In the genomic region with DNA sequence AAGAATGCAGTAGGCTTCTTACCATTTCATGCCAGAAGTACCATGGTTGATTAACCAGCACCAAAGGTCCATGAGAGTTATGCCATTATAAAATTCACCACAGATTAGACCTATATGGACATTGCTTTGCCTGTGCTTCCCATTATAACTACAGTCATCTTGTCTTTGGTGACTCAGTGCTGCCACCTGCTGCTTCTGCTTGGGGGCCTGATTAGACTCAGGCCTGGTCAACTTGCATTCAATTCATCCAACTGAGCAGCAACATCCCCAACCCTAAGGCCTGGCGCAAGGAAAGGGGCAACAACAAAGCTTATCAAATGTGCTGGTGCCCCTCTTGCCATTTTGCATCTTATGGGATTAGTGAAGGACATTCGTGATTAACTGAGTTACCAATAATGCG, we compare ENCODE assay signal across 8 mouse cellular contexts. TPM values are rescaled to one million over a fixed set of nuclear protein-coding genes. Genes with fewer than 3 reads are reported as not detected.
A peak's percentile ranks its signal among the peaks of the same experiment; 100 is the strongest.
DNase-seq lines count a peak whose midpoint lies in the region; ATAC-seq and TF ChIP-seq lines count a peak whose summit lies in the region.
"Had no signal": no experiment of that assay in that cellular context is flagged by ENCODE, and none has a peak within 500 bp of the region (broad histone marks: within the 10 kb centered on the region; RNA-seq: fewer than 3 reads in every experiment).

No protein-coding gene starts in this region.

- DNase-seq in T-cell, adult 2 months (ENCODE audit: low spot score): peak; percentile 26
- DNase-seq in cerebellum, postnatal 25 days: peak; percentile 83 to 88
- peak; percentile 58 to 72 for DNase-seq in layer of hippocampus, adult 2 months (ENCODE audit: low spot score in 2 of 2)
- DNase-seq in lung, postnatal 25 days (ENCODE audit: low spot score): peak; percentile 83
- DNase-seq in spleen, adult 18-20 months: peak; percentile 67 to 84

- H3K4me1 ChIP-seq in E14TG2a.4 (replicated peaks; ENCODE audit: low read depth, low read length): peaks cover 19% of the 10 kb centered on the region

- TF ChIP-seq CTCF in E14TG2a.4 (conservative IDR thresholded peaks at IDR 0.05; ENCODE audit: low read length): peak; percentile 81
- TF ChIP-seq CTCF in layer of hippocampus, adult 2 months (conservative IDR thresholded peaks at IDR 0.05): peak; percentile 90

- peak; percentile 85 for ATAC-seq in granulocyte monocyte progenitor cell, adult 5-6 weeks (replicated peaks; ENCODE audit: poor library complexity, severe bottlenecking)

- H3K27me3 ChIP-seq in E14TG2a.4 (ENCODE audit: insufficient read depth, low read length): no peaks in the 10 kb centered on the region
- H3K27me3 ChIP-seq: midbrain, embryonic 12.5 days had no signal

- H3K36me3 ChIP-seq in E14TG2a.4 (ENCODE audit: insufficient read depth, low read length): peaks cover 59% of the 10 kb centered on the region

- no peak overlapping the region for H3K4me3 ChIP-seq in E14TG2a.4 (replicated peaks; ENCODE audit: low read length)
- no peak overlapping the region for H3K4me3 ChIP-seq in layer of hippocampus, adult 2 months
- H3K4me3 ChIP-seq: midbrain, embryonic 12.5 days had no signal

- no peak overlapping the region for H3K27ac ChIP-seq in layer of hippocampus, adult 2 months
- H3K27ac ChIP-seq: midbrain, embryonic 12.5 days had no signal

- H3K9me3 ChIP-seq in E14TG2a.4 (ENCODE audit: low read length): no peaks in the 10 kb centered on the region
- H3K9me3 ChIP-seq: midbrain, embryonic 12.5 days had no signal

RNA-seq across cellular contexts. Expression of a gene that starts 19.3 kb away (rescaled TPM):
- 14.9 and 23.6 TPM in 2 replicates for total RNA-seq in granulocyte monocyte progenitor cell, adult 5-6 weeks (2014; fragmentation: Nextera tagmentation)
- 10.9 and 11.2 TPM in 2 replicates for total RNA-seq in granulocyte monocyte progenitor cell, adult 5-6 weeks (2017)
- 10 to 100 TPM; 24.0 to 25.1 TPM for total RNA-seq in layer of hippocampus, adult 2 months (2021)

RNA-seq across cellular contexts. Expression of a gene that starts 28.3 kb away (rescaled TPM):
- not detected in 2 replicates for total RNA-seq in granulocyte monocyte progenitor cell, adult 5-6 weeks (2014; fragmentation: Nextera tagmentation)
- not detected in 2 replicates for total RNA-seq in granulocyte monocyte progenitor cell, adult 5-6 weeks (2017)
- total RNA-seq in layer of hippocampus, adult 2 months (2021): not detected

RNA-seq across cellular contexts. Expression of a gene that starts 32.3 kb away (rescaled TPM):
- not detected in 2 replicates for total RNA-seq in granulocyte monocyte progenitor cell, adult 5-6 weeks (2014; fragmentation: Nextera tagmentation)
- total RNA-seq in granulocyte monocyte progenitor cell, adult 5-6 weeks (2017): not detected in 2 replicates
- 1 to 10 TPM; 6.8 to 7.8 TPM for total RNA-seq in layer of hippocampus, adult 2 months (2021)

Comparison
In these comparisons a context has a peak if more than half of its experiments do, and no peak if none do; other contexts are left out.
1. DNase-seq: peak in every context shown above with its lines; median percentile 86 in cerebellum, postnatal 25 days; 83 in lung, postnatal 25 days; 76 in spleen, adult 18-20 months; 65 in layer of hippocampus, adult 2 months; 26 in T-cell, adult 2 months.
2. RNA of a gene that starts 32.3 kb away (total RNA-seq): 6.8 to 7.8 TPM in layer of hippocampus, adult 2 months; not detected in granulocyte monocyte progenitor cell, adult 5-6 weeks; every median in the first group is over 4 times any median in the second.